Mouse (Mus musculus) heart, embryonic 10.5 days (tissue): ENCODE results near the gene Diaph3. TPM values are rescaled to one million over a fixed set of nuclear protein-coding genes. Genes with fewer than 3 reads are reported as not detected.

Experiments used
- DNase-seq: peaks from one replicate; pipeline ENCODE4 v3.0.0-alpha.2; 2017; ENCODE audit warnings: low spot score
- H3K27ac ChIP-seq: fragments of 300-500 bp; sonication (generic); 2 replicates; pipeline ENCODE4 v1.5.1; 2016; ENCODE audit warnings: mild to moderate bottlenecking
- H3K27me3 ChIP-seq: fragments of 300-500 bp; sonication (generic); 2 replicates; pipeline ENCODE4 v1.6.1; 2016; ENCODE audit warnings: mild to moderate bottlenecking; ENCODE audit not compliant: poor library complexity, insufficient read depth, severe bottlenecking
- H3K36me3 ChIP-seq: fragments of 300-500 bp; sonication (generic); 2 replicates; pipeline ENCODE4 v1.6.1; 2016; ENCODE audit warnings: mild to moderate bottlenecking, moderate library complexity
- H3K4me1 ChIP-seq: fragments of 300-500 bp; sonication (generic); 2 replicates; pipeline ENCODE4 v1.6.1; 2016; ENCODE audit warnings: mild to moderate bottlenecking
- H3K4me3 ChIP-seq: fragments of 300-500 bp; sonication (generic); 2 replicates; pipeline ENCODE4 v1.5.1; 2016; ENCODE audit warnings: mild to moderate bottlenecking, moderate library complexity
- H3K9me3 ChIP-seq: fragments of 300-500 bp; sonication (generic); 2 replicates; pipeline ENCODE4 v1.6.1; 2016; ENCODE audit warnings: mild to moderate bottlenecking, moderate library complexity
- WGBS: fragments of 180-500 bp; shearing (Covaris S2); methylation state at CpG from one replicate; pipeline ENCODE4 v1.1.7; 2016; 5-methylcytosine and 5-hydroxymethylcytosine counted together
- polyA plus RNA-seq: library from polyadenylated mRNA; unstranded; fragments of >200 nt; fragmentation: Nextera tagmentation; extraction: Ambion mirVana; gene quantifications from 2 replicates; pipeline ENCODE4 v1.2.1, GENCODE M21; 2016

Gene Diaph3
- polyA plus RNA-seq, 1 experiment from 2014 or later, result 16.2 TPM

- H3K27me3 ChIP-seq, result no peaks in the 10 kb centered on the region
- WGBS, result 42% methylated on average over 11 of the region's 11 CpGs
- H3K4me1 ChIP-seq, result peaks cover 7% of the 10 kb centered on the region
- no peaks in the 10 kb centered on the region for H3K9me3 ChIP-seq
- no peaks in the 10 kb centered on the region for H3K36me3 ChIP-seq
- no peak for DNase-seq
- no peak overlapping the region for H3K27ac ChIP-seq
- H3K4me3 ChIP-seq, result no peak overlapping the region
Observed at GRCm38 (mm10) chr14:86684585-86685503, 456.2 kb downstream of the Diaph3 start.

DNA sequence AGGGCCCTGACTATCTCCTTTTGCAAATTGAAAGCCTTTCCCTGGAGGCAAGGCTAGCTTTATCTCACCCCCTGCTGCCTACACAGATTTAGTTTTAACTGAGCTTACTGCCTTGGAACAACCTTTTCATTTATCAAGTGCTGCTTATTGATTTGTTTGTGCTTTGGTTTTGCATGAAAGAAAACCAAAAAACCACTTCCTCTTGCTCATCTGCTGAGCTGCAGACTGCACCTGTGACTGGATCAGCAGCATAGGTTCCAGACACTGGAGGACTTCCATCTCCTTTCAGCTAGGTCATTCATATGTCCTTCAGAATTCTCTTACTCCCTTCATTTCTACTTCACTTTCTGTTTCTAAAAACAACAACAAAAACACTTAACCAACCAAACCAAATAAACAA is 459.1 kb downstream of the Diaph3 start:
- Histone ChIP-seq H3K27ac (no peak overlapping the region), H3K9me3 (no peaks in the 10 kb centered on the region), H3K4me1 (peaks cover 7% of the 10 kb centered on the region), H3K4me3 (no peak overlapping the region), H3K36me3 (no peaks in the 10 kb centered on the region), H3K27me3 (no peaks in the 10 kb centered on the region)
- DNase-seq, result no peak

DNA sequence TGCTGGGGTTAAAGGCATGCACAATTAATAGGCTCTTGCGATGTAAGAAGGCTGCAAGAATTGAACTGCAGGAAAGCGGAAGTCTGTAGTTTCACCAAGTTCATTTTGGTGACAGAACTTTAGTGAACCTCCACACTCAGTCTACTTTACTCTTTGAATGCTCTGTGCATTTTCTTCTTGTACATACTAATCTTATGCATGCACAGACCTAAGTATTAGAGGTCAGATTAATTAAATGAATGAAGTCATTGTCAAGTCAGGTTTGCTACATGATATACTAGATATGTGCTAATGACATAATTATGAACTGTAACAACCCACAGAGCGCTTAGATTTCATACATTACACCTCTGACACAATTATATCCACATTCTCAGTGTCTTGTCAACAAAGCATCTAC is 462.0 kb downstream of the Diaph3 start:
- DNase-seq, result no peak
- 95% methylated on average over 3 of the region's 3 CpGs for WGBS
- no peaks in the 10 kb centered on the region for H3K36me3 ChIP-seq
- H3K27me3 ChIP-seq, result no peaks in the 10 kb centered on the region
- no peak overlapping the region for H3K27ac ChIP-seq
- H3K4me3 ChIP-seq, result no peak overlapping the region
- H3K9me3 ChIP-seq, result no peaks in the 10 kb centered on the region
- H3K4me1 ChIP-seq, result no peaks in the 10 kb centered on the region

DNA sequence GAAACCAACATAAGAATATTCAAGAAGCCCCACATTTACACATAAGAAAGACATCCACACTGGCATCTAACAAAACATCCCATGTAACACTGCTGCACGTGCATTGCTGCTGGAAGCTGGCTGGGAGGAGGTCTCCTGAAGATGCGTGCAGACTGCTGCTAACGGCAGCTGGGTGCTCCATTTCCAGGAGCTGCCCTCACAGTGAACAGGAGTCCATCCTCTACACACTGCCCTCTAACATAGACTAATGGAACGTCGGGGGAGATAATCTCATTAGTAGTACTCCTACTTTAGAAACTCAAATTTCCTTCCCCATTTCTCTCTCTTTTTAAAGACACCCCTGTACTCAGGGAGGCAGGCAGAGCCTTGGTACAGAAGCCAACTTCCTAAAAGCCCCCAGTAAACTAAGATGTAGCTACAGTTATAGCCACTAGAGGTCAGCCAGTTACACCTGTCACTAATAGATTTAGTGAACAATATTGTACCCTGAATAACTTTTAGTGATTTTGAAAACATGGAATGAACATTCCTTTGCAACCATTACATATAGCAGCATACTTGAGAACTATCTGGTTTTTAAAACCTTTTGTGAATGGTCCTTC is 462.8 kb downstream of the Diaph3 start:
- no peak overlapping the region for H3K4me3 ChIP-seq
- no peak overlapping the region for H3K27ac ChIP-seq
- DNase-seq, result no peak
- no peaks in the 10 kb centered on the region for H3K4me1 ChIP-seq
- 63% methylated on average over 5 of the region's 5 CpGs for WGBS
- no peaks in the 10 kb centered on the region for H3K9me3 ChIP-seq
- no peaks in the 10 kb centered on the region for H3K36me3 ChIP-seq
- no peaks in the 10 kb centered on the region for H3K27me3 ChIP-seq

- Histone ChIP-seq H3K9me3 (no peaks in the 10 kb centered on the region), H3K27ac (no peak overlapping the region), H3K27me3 (no peaks in the 10 kb centered on the region), H3K4me3 (no peak overlapping the region), H3K36me3 (no peaks in the 10 kb centered on the region), H3K4me1 (no peaks in the 10 kb centered on the region)
- DNase-seq, result no peak
- 68% methylated on average over 6 of the region's 6 CpGs for WGBS
Observed at GRCm38 (mm10) chr14:86677015-86677414, 464.0 kb downstream of the Diaph3 start.

DNA sequence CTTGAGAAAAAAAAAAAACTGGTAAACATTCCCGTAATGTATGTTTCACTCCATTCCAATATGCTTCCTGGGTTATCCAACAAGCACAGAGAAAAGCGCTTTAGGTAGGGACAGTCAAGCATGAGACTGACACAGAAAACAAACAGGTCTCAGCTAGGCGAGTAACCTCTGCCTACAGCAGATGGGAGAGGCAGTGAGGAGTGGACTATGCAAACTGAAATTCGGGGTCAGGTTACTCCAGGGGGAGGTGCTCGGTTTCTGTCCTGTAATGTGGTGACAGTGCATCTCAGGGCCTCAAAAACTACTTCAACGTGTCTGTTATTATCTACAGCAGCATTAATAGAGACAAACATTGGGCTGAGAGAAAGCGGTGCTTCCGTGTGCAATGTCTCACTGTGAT is 465.7 kb downstream of the Diaph3 start:
- H3K27me3 ChIP-seq, result no peaks in the 10 kb centered on the region
- no peaks in the 10 kb centered on the region for H3K9me3 ChIP-seq
- no peak overlapping the region for H3K4me3 ChIP-seq
- no peaks in the 10 kb centered on the region for H3K4me1 ChIP-seq
- H3K36me3 ChIP-seq, result no peaks in the 10 kb centered on the region
- DNase-seq, result no peak
- no peak overlapping the region for H3K27ac ChIP-seq
- WGBS, result 44% methylated on average over 8 of the region's 8 CpGs

DNA sequence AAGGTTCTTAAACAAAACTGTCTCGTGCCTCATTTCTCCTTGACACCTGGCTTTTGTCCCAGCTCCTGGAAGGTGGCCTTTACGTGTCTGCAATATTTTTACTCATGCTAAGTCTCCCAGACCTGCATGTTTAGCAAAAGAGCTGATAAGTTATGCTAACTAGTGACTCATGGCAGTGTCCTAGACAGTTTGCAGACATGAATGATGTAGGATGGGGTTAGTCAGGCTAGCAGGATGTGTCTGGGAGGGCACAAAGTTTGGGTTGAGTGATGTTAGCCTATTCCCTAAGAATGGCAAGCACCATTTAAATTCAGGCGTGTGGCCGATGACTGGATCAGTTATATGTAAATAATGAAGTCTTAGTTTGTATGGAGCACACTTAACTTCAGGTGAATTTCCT is 478.2 kb downstream of the Diaph3 start:
- no peak overlapping the region for H3K27ac ChIP-seq
- DNase-seq, result no peak
- WGBS, result 89% methylated on average over 4 of the region's 4 CpGs

GRCm38 (mm10) chr14:86660556-86660955 is 480.5 kb downstream of the Diaph3 start:
- 91% methylated on average over 3 of the region's 3 CpGs for WGBS

More for the DNA sequence above, 478.2 kb downstream of the Diaph3 start:
- H3K27me3 ChIP-seq, result no peaks in the 10 kb centered on the region
- no peaks in the 10 kb centered on the region for H3K36me3 ChIP-seq
- no peaks in the 10 kb centered on the region for H3K9me3 ChIP-seq
- no peak overlapping the region for H3K4me3 ChIP-seq
- no peaks in the 10 kb centered on the region for H3K4me1 ChIP-seq

DNA sequence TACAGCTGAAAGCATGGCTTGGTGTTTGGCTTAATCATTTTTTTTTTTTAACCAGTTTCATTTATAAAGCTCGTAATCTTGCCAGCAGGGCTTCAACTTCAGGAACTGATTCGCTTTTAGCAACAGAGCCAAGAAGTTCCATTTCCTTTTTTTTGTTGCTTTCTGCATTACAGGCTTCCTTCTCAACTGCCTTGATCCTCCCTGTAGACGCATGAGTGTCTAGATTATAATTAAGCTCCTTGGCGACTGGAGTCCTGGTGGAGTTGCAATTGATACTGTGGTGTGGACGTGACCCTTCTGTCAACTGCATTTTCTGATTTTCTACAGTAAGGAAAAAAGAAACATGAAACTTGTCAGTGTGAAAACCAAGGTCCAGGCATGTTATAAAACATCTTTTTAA is 484.8 kb downstream of the Diaph3 start:
- 70% methylated on average over 5 of the region's 5 CpGs for WGBS
- H3K4me1 ChIP-seq, result no peaks in the 10 kb centered on the region
- no peak overlapping the region for H3K27ac ChIP-seq
- DNase-seq, result no peak
- no peak overlapping the region for H3K4me3 ChIP-seq
- no peaks in the 10 kb centered on the region for H3K36me3 ChIP-seq
- H3K27me3 ChIP-seq, result no peaks in the 10 kb centered on the region
- H3K9me3 ChIP-seq, result no peaks in the 10 kb centered on the region

More at GRCm38 (mm10) chr14:86660556-86660955, 480.5 kb downstream of the Diaph3 start:
- H3K36me3 ChIP-seq, result no peaks in the 10 kb centered on the region
- H3K4me1 ChIP-seq, result no peaks in the 10 kb centered on the region
- H3K4me3 ChIP-seq, result no peak overlapping the region
- H3K9me3 ChIP-seq, result no peaks in the 10 kb centered on the region
- no peaks in the 10 kb centered on the region for H3K27me3 ChIP-seq
- no peak for DNase-seq
- no peak overlapping the region for H3K27ac ChIP-seq

- no peaks in the 10 kb centered on the region for H3K9me3 ChIP-seq
- H3K4me3 ChIP-seq, result no peak overlapping the region
- no peaks in the 10 kb centered on the region for H3K4me1 ChIP-seq
- no peaks in the 10 kb centered on the region for H3K36me3 ChIP-seq
- no peak overlapping the region for H3K27ac ChIP-seq
- H3K27me3 ChIP-seq, result no peaks in the 10 kb centered on the region
- WGBS, result 82% methylated on average over 7 of the region's 7 CpGs
- DNase-seq, result no peak
Observed at GRCm38 (mm10) chr14:86646499-86647120, 494.4 kb downstream of the Diaph3 start.

DNA sequence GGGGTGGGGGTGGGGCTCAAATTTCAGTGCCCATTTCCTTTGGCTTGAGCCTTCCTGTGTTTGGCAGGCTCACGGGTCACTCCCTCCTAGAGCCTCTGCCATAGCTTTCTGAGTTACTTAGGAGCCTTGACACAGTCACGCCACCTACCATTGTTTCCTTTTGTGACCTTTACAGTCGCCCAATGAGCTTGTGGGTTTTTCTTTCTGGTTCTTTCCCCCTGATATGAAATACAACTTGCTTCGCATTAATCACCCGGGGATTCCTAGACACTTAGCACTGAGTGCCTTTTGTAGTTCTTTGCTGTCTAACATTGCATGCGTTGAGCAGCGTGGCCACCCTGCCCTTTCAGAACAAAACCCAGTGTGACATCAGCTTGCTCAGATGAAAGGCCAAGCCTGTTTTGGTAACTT is 498.2 kb downstream of the Diaph3 start:
- H3K4me3 ChIP-seq, result no peak overlapping the region
- no peaks in the 10 kb centered on the region for H3K9me3 ChIP-seq
- H3K27me3 ChIP-seq, result no peaks in the 10 kb centered on the region
- no peak for DNase-seq
- 81% methylated on average over 7 of the region's 7 CpGs for WGBS
- H3K4me1 ChIP-seq, result no peaks in the 10 kb centered on the region; the same call in 1 of the 2 replicates
- H3K27ac ChIP-seq, result no peak overlapping the region
- H3K36me3 ChIP-seq, result no peaks in the 10 kb centered on the region

DNA sequence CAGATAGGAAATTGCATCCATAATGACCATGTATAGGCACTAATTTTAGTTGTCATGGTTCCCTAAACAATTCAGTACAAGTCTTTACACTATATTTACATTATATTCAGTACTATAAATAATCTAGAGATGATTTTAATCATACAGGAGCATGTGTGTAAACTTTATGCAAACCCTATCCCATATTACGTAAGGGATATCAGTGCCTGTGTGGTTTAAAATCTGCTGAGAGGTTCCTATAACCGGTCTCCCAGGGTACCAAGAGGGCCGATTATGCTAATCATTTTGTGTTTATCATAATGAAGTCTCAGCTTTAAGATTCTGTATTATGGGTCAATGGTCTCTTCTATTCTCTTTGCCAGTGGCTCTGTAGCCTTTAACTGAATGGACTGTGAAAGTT is 499.2 kb downstream of the Diaph3 start:
- no peak for DNase-seq
- Histone ChIP-seq H3K27me3 (no peaks in the 10 kb centered on the region), H3K27ac (no peak overlapping the region), H3K9me3 (no peaks in the 10 kb centered on the region), H3K4me1 (no peaks in the 10 kb centered on the region; the same call in 1 of the 2 replicates), H3K4me3 (no peak overlapping the region), H3K36me3 (no peaks in the 10 kb centered on the region)
- WGBS, result 88% methylated on average over 3 of the region's 3 CpGs

DNA sequence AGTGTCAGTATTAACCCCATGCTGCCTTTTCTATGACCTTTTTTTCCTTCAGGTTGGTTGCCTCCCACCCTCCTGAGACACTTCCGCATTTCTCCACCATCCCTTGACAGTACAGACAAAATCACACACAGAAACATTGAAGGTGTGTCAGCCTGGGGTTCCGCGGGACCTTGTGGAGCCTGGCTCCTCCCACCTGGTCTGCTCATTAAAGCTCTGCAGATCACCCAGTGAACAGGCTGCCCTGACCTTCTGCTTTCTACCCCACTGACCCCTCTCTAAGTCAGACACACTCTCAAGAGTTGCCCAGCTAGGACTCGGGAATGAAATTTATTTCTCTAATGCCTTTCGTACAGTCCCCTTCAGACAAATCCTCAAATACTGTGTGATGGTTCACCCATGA is 500.9 kb downstream of the Diaph3 start:
- DNase-seq, result no peak

More for the DNA sequence above, 500.9 kb downstream of the Diaph3 start:
- 68% methylated on average over 5 of the region's 5 CpGs for WGBS
- Histone ChIP-seq H3K4me1 (no peaks in the 10 kb centered on the region; the same call in 1 of the 2 replicates), H3K9me3 (no peaks in the 10 kb centered on the region), H3K36me3 (no peaks in the 10 kb centered on the region), H3K27me3 (no peaks in the 10 kb centered on the region), H3K27ac (no peak overlapping the region), H3K4me3 (no peak overlapping the region)
